22 mouse cellular contexts compared by ENCODE assay signal in the genomic region with DNA sequence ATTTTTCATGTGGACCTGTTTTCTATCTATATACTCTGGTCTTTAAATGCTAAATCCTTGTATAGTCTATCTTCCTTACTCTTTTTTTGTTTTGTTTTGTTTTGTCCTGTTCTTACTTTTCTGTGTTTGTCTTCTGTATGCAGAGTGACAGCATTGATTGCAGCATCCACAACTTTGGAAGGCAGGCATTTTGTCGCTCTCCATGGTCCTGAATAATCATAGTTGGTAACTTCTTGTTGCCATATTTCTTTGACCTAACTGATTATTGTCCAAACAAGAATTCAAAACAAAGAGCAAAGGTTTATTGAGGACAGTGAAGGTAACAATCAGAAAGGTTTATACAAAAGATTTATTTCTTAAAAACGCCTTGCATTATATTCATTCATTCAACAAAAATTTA. TPM values are rescaled to one million over a fixed set of nuclear protein-coding genes. Genes with fewer than 3 reads are reported as not detected.
DNase-seq lines count a peak whose midpoint lies in the region; ATAC-seq and TF ChIP-seq lines count a peak whose summit lies in the region.
"Had no signal": no experiment of that assay in that cellular context is flagged by ENCODE, and none has a peak within 500 bp of the region (broad histone marks: within the 10 kb centered on the region; RNA-seq: fewer than 3 reads in every experiment).

No protein-coding gene starts in this region.

- no peak overlapping the region for H3K27ac ChIP-seq in limb, embryonic 14.5 days (replicated peaks; ENCODE audit: low read depth, low read length)
- no peak overlapping the region for H3K27ac ChIP-seq in limb, embryonic 10.5 days
- no peak overlapping the region for H3K27ac ChIP-seq in MEL (ENCODE audit: control insufficient read depth, low read depth, low read length)
- H3K27ac ChIP-seq: hindbrain, embryonic 12.5 days; left cerebral cortex, adult 2 months; limb, embryonic 12.5 days; midbrain, embryonic 13.5 days had no signal

- no peak for TF ChIP-seq RAD21 in MEL (IDR thresholded peaks at IDR 0.05; ENCODE audit: low read depth, low read length)

- DNase-seq in limb, embryonic 14.5 days (ENCODE audit: low spot score), result peak; percentile 70
- no peak for DNase-seq in limb, embryonic 10.5 days (ENCODE audit: low spot score)
- peak; percentile 24 for DNase-seq in MEL (ENCODE audit: low read depth, low spot score)
- peak; percentile 19 for DNase-seq in embryo, embryonic 11.5 days (ENCODE audit: low read depth, low spot score)
- peak; percentile 51 for DNase-seq in retina, postnatal 1 day
- no peak for DNase-seq in heart, adult 11 months
- DNase-seq: adrenal gland, postnatal 36 days; cerebellum, adult 2 months; heart, adult 18-20 months; lung, postnatal 4 days; right cerebral cortex, adult 18-20 months; thymus, postnatal 4 days had no signal

- no peak for TF ChIP-seq POLR2A in limb, embryonic 14.5 days (IDR thresholded peaks at IDR 0.05; ENCODE audit: borderline replicate concordance, extremely low read depth, insufficient read depth, insufficient read length)
- TF ChIP-seq POLR2A in MEL (IDR thresholded peaks at IDR 0.05; ENCODE audit: control insufficient read depth in 1 of 2, insufficient read depth in 1 of 2, low read depth in 1 of 2, low read length in 2 of 2, poor library complexity in 1 of 2), result no peak

- no peak overlapping the region for H3K9ac ChIP-seq in limb, embryonic 14.5 days (ENCODE audit: low read depth, low read length, severe bottlenecking)
- H3K9ac ChIP-seq in MEL (ENCODE audit: control insufficient read depth, low read depth, low read length, poor library complexity, severe bottlenecking), result no peak overlapping the region
- H3K9ac ChIP-seq: hindbrain, embryonic 12.5 days; limb, embryonic 12.5 days; midbrain, embryonic 13.5 days had no signal

- no peak overlapping the region for H3K4me2 ChIP-seq in limb, embryonic 14.5 days (replicated peaks; ENCODE audit: low read depth, low read length, severe bottlenecking)
- H3K4me2 ChIP-seq: hindbrain, embryonic 12.5 days; limb, embryonic 12.5 days; midbrain, embryonic 13.5 days had no signal

- no peak for ATAC-seq in limb, embryonic 14.5 days (ENCODE audit: low FRiP score, low read depth)
- no peak for ATAC-seq in megakaryocyte, adult 5-6 weeks (ENCODE audit: poor library complexity, severe bottlenecking)
- ATAC-seq: forebrain, embryonic 14.5 days; intestine, postnatal 0 days; midbrain, embryonic 13.5 days had no signal

- H3K79me2 ChIP-seq in MEL (ENCODE audit: control insufficient read depth, insufficient read depth, low read length, poor library complexity), result no peaks in the 10 kb centered on the region

- H3K36me3 ChIP-seq in limb, embryonic 14.5 days (ENCODE audit: control insufficient read depth, insufficient read depth, low read length), result no peaks in the 10 kb centered on the region
- H3K36me3 ChIP-seq in limb, embryonic 10.5 days, result no peaks in the 10 kb centered on the region
- no peaks in the 10 kb centered on the region for H3K36me3 ChIP-seq in MEL (ENCODE audit: control insufficient read depth in 1 of 2, insufficient read depth in 2 of 2, low read length in 2 of 2)
- H3K36me3 ChIP-seq: hindbrain, embryonic 12.5 days; limb, embryonic 12.5 days; midbrain, embryonic 13.5 days had no signal

- no peak for TF ChIP-seq CTCF in MEL (IDR thresholded peaks at IDR 0.05 in 2 of 3, conservative IDR thresholded peaks at IDR 0.05 in 1 of 3; ENCODE audit: control insufficient read depth in 1 of 3, insufficient read depth in 1 of 3, low read depth in 2 of 3, low read length in 3 of 3, poor library complexity in 1 of 3, severe bottlenecking in 1 of 3)

- H3K4me3 ChIP-seq in limb, embryonic 14.5 days (replicated peaks; ENCODE audit: low read length), result no peak overlapping the region
- H3K4me3 ChIP-seq in limb, embryonic 10.5 days, result no peak overlapping the region
- H3K4me3 ChIP-seq in MEL (ENCODE audit: control insufficient read depth in 1 of 2, insufficient read depth in 1 of 2, low read depth in 2 of 2, low read length in 2 of 2), result no peak overlapping the region
- H3K4me3 ChIP-seq: hindbrain, embryonic 12.5 days; left cerebral cortex, adult 2 months; limb, embryonic 12.5 days; midbrain, embryonic 13.5 days had no signal

- no peaks in the 10 kb centered on the region for H3K9me3 ChIP-seq in limb, embryonic 14.5 days (ENCODE audit: control insufficient read depth, low read length)
- H3K9me3 ChIP-seq in limb, embryonic 10.5 days (replicated peaks), result no peaks in the 10 kb centered on the region
- H3K9me3 ChIP-seq in MEL (replicated peaks; ENCODE audit: insufficient read depth, low read length), result no peaks in the 10 kb centered on the region
- H3K9me3 ChIP-seq: hindbrain, embryonic 12.5 days; limb, embryonic 12.5 days; midbrain, embryonic 13.5 days had no signal

- no peaks in the 10 kb centered on the region for H3K4me1 ChIP-seq in limb, embryonic 14.5 days (ENCODE audit: control insufficient read depth, insufficient read depth, low read length)
- peaks cover 5% of the 10 kb centered on the region for H3K4me1 ChIP-seq in limb, embryonic 10.5 days
- no peaks in the 10 kb centered on the region for H3K4me1 ChIP-seq in MEL (ENCODE audit: control insufficient read depth in 1 of 2, insufficient read depth in 2 of 2, low read length in 2 of 2)
- H3K4me1 ChIP-seq: hindbrain, embryonic 12.5 days; midbrain, embryonic 13.5 days had no signal

- H3K27me3 ChIP-seq in limb, embryonic 14.5 days (ENCODE audit: control insufficient read depth, insufficient read depth, low read length), result peaks cover 9% of the 10 kb centered on the region
- H3K27me3 ChIP-seq in limb, embryonic 10.5 days (ENCODE audit: low read depth, poor library complexity, severe bottlenecking), result peaks cover 15% of the 10 kb centered on the region
- H3K27me3 ChIP-seq in MEL (ENCODE audit: control insufficient read depth in 1 of 2, insufficient read depth in 2 of 2, low read length in 2 of 2), result no peaks in the 10 kb centered on the region
- H3K27me3 ChIP-seq: midbrain, embryonic 13.5 days had no signal

- TF ChIP-seq EP300 in MEL (IDR thresholded peaks at IDR 0.05; ENCODE audit: low read depth in 1 of 2, low read length in 2 of 2), result no peak

- 51% methylated on average over 2 of the region's 2 CpGs for WGBS in limb, embryonic 14.5 days
- WGBS in limb, embryonic 10.5 days, result 51% methylated on average over 2 of the region's 2 CpGs

TF ChIP-seq in MEL, 35 proteins besides CTCF, POLR2A, EP300 and RAD21:
- TF ChIP-seq BHLHE40 (IDR thresholded peaks at IDR 0.05; ENCODE audit: borderline replicate concordance, low read depth, low read length), result no peak
- no peak for TF ChIP-seq NRF1 (IDR thresholded peaks at IDR 0.05; ENCODE audit: insufficient read depth, low read depth, low read length, poor library complexity, severe bottlenecking)
- no peak for TF ChIP-seq USF1 (IDR thresholded peaks at IDR 0.05; ENCODE audit: low read depth, low read length)
- no peak for TF ChIP-seq UBTF (IDR thresholded peaks at IDR 0.05; ENCODE audit: borderline replicate concordance, insufficient read depth, low read depth, low read length)
- no peak for TF ChIP-seq HCFC1 (IDR thresholded peaks at IDR 0.05; ENCODE audit: low read depth, low read length)
- no peak for TF ChIP-seq MXI1 (IDR thresholded peaks at IDR 0.05; ENCODE audit: low read depth, low read length)
- no peak for TF ChIP-seq CHD2 (IDR thresholded peaks at IDR 0.05; ENCODE audit: low read length)
- no peak for TF ChIP-seq CHD1 (IDR thresholded peaks at IDR 0.05; ENCODE audit: low read depth, low read length)
- TF ChIP-seq MYB (IDR thresholded peaks at IDR 0.05; ENCODE audit: low read depth, low read length), result no peak
- no peak for TF ChIP-seq GATA1 (IDR thresholded peaks at IDR 0.05; ENCODE audit: low read depth, low read length)
- no peak for TF ChIP-seq NELFE (IDR thresholded peaks at IDR 0.05; ENCODE audit: low read depth, low read length)
- TF ChIP-seq ZKSCAN1 (IDR thresholded peaks at IDR 0.05; ENCODE audit: low read depth, low read length), result no peak
- no peak for TF ChIP-seq SMC3 (IDR thresholded peaks at IDR 0.05; ENCODE audit: low read depth, low read length)

RNA-seq across cellular contexts. Expression of gene Galnt13, which starts 5.1 kb away (rescaled TPM):
- polyA plus RNA-seq in limb, embryonic 14.5 days (2012; rRNA removed), result 0.55 and 0.56 TPM in 2 replicates
- polyA plus RNA-seq in limb, embryonic 14.5 days (2014; fragmentation: Nextera tagmentation; extraction: Ambion mirVana), result 0.95 and 1.5 TPM in 2 replicates
- polyA plus RNA-seq in limb, embryonic 10.5 days (2016; fragmentation: Nextera tagmentation; extraction: Ambion mirVana), result 0.35 and 0.73 TPM in 2 replicates
- total RNA-seq in MEL (2012; rRNA removed), result not detected in 2 replicates
- not detected for polyA plus RNA-seq in MEL (2012; ENCODE audit: insufficient read depth in 1 of 2, insufficient read length in 2 of 2, low read depth in 1 of 2, low replicate concordance in 2 of 2, missing spikeins in 1 of 2)
- not detected in 2 replicates for total RNA-seq in megakaryocyte, adult 5-6 weeks (2015)
- total RNA-seq in megakaryocyte, adult 5-6 weeks (2017), result not detected in 2 replicates
- total RNA-seq: gastrocnemius, adult 18-20 months; heart, adult 18-20 months had no signal
- polyA plus RNA-seq: heart, embryonic 16.5 days; liver, embryonic 16.5 days had no signal

Comparison
In these comparisons a context has a peak if more than half of its experiments do, and no peak if none do; other contexts are left out.
1. DNase-seq: peak in limb, embryonic 14.5 days (single experiment), MEL (single experiment), embryo, embryonic 11.5 days (single experiment) and retina, postnatal 1 day (single experiment); none in limb, embryonic 10.5 days (single experiment) and heart, adult 11 months (single experiment).